Mouse (Mus musculus) urinary bladder, postnatal 36 days (tissue): ENCODE results near the gene Btbd8.

ENCODE experiments used
- DNase-seq, 2 experiments: peaks; one replicate each; pipeline ENCODE4 v3.0.0; 2022; ENCODE audit warnings: low spot score in 2 of 2, mixed read lengths in 1 of 2

Gene Btbd8

DNA sequence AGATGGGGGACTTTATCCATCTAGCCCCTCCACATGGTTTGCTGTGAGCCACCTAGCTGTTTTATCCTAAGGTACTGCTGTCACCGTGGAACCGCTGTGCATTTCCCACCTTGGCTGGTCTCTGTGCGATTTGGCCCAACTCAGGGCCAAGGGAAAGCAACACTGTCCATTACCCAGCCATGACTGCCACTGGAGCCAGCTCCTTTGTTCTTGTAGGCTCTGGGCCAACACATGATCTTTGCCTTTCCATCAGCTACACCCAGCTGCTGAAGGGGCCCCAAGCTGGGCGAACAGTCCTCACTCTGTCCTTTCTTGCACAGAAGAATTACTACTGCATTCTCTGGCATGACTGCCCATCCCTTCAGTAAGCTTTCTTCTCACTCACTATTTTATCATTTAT is 80.8 kb downstream of the Btbd8 start:
- DNase-seq, result no peak

DNA sequence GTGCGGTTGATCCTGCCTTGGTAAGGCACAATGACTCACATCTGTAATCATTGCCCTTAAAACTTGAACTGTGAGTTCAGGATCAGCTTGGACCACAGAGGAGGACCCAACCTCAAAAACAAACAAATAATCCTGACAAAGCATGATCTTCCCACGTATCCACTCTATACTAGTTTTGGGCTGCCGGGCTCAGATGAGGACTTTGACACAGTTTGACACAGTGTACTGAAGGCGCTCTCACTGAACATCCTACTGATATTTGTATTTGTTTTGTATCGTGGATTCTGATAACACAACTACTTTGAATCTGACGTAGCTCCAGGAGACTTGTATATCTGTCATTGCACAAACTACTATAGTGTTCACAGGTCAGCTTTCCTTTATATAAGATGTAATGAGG is 83.6 kb downstream of the Btbd8 start:
- DNase-seq, result no peak

DNA sequence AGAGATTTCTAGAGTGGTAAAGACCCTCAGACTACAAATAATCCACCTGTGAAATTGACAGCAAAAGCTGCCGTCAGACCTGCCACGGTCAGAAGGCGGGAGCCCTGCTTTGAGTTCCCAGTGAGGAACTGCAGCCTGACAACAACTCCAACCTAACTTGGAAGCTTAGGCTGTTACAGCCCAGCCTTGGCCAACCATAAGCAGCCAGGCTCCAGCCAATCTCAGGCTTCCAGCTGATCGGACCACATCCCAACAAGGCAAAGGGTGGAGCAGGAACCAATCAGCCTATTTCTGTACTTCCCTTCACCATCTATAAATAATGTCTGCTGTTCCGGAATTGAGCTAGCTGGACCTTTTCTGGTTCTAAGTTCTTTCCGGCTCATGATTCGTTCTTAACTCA is 84.1 kb downstream of the Btbd8 start:
- no peak for DNase-seq

DNA sequence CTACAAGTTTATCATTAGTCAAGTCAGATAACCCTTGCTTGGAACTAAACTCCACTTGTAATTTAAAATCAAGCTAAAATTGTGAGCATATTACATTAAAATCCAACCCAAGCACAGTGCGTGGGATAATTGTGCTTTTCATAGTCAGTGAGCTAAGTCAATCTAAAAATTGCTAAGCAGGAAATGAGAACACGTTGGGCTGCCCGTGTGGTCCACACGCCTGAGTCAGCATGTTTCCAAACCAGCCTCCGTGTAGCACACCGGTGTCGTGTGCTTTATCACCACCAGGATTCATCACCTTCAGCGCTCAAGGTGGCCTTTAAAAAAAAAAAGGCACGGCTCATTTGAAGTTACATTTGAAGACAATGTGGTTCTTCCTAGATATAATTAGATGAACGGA is 86.5 kb downstream of the Btbd8 start:
- no peak for DNase-seq

DNA sequence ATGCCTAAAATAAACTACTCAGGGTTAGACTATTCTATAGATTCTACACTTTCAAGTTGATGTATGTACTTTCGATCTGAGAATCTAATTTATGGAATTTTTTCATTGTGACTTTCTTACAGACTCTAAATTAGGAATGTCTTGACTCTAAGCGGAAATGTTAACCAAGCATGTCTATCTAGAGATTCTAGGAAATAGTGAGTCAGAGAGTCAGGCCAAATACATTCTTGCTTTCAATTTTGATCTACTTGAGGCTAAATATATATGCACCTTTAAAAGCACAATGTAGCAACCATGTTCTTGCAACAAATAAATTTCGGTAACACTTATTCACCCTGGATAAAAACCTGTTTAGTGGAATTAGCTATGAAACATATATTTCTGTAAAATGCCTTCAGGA is 91.1 kb downstream of the Btbd8 start:
- DNase-seq, result no peak

DNA sequence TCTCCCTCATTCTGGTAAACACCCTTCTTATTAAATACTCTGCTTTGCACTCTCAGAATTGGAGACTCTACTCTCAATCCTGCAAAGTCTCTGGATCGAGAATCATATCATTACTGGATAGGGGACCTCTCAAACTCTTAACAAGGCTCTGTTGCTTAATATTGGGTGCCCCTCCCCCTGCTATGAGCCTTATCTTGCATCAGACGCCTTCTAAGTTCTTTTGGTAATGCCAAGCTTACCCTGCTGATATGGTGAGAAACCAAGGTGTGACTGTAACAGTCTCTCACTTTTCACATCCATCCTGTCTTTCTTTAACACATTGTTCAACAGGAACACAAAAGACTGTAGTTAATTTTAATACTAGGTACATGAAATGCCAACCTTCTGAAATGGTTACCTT is 95.8 kb downstream of the Btbd8 start:
- no peak for DNase-seq

DNA sequence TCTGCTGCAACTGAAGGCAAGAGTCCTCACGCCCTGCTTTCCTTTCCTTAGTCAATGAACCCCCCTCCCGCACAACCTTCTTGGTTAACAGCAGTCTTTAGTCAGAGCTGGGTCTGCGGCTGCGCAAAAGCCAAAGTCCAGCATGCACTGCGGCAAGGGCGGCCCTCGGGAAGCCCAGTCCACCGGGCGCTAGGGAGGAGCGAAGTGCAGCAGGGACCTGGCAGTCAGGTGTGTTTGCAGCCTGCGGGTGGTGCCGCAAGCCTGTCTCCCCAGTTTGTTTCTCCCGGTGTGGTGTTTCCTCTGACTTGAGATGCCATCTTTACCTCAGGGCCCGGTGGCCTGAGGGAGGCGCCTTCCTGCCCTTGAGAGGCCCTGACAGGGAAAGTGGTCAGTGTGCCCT is 96.8 kb downstream of the Btbd8 start, which contains the start of gene 1700028K03Rik:
1700028K03Rik (plus strand) TSS at position 129 of the 400 bp plus-strand sequence.
- no peak for DNase-seq

DNA sequence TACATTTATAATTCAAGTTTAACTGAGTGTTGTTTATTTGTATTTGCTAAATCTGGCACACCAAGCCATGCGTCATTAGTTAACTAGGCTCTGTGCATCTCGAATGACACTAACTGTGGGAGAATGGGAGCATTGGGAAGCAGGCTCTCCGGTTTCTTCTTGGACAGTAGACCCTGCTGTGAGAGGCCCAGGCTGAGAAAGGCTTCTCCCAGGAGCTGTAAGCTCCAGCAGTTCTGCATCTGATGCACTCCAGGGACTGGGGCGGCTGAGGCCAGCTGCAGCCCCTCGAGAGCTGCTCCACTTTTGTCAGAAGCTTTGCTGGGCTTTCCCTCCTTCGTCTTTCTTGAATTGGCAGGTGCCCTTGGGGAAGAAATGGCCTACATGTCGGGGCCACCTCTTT is 103.9 kb downstream of the Btbd8 start:
- no peak for DNase-seq

DNA sequence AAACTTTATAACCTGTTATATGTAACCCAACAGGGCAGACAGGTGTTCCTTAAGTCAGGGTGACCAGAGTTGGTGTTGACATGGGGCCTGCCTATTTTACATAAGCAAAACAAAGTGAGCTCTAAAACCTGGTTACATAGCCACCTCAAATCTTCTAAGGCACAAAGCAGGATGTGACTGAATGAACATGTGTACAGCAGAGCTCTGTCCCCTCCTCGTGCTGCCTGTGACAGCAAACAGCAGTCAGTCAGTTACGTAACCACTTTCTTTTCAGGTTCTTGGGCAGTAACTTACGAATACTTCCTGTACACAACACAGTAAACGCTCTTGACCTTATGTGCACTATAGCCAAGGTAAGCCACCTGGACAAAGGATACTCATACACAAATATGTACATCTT is 108.1 kb downstream of the Btbd8 start:
- no peak for DNase-seq

DNA sequence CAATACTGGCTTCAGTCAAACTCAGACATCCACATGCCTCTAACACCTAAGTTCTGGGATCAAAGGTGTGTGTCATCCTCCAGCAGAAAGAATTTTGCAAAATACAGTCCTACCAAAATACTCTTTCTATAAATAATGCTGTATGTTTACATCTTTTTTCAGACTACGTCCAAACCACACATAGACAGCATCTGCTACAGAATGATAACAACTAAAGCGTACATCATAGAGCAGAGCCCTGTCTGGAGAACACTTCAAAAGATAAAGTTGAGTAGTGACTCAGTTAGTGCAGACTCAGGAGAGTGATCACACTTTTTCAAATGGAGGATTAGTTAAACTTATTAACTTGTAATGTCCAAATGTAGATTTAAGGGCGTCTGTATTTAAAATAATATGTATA is 110.2 kb downstream of the Btbd8 start:
- DNase-seq, result no peak

DNA sequence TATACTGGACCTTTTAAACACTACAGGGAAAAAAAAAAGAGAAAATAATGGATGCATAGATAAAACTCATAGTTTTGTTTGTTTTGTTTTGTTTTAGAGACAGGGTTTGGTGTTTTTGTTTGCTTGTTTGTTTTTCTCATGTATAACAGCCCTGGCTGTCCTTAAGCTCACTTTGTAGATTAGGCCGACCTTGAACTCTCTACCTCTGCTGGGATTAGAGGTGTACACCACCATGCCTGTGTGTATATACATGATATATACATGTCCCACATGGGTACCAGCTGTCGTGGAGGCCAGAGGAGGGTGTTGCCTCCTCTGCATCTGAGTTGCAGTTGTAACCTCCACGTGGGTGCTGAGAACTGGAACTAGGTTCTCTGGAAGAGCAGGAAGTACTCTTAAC is 110.6 kb downstream of the Btbd8 start:
- no peak for DNase-seq

DNA sequence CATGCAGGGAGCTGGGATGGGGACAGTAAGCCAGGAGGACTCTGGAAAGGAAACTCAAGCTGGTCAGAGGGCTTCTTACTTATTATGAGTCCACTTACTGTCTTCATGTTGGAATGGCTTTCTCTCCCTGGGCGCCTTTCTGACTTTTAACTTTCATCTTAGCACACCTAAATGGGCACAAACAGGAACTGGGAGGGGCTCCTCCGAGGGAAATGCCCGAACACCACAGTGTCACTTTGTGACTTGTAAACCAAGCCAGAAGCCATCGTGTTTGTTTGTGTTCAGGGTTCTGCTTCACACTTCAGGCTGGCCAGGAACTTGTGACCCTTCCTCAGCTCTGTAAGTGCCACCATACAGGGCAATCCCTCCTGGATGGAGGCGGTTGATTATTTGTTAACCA is 116.5 kb downstream of the Btbd8 start:
- no peak for DNase-seq

DNA sequence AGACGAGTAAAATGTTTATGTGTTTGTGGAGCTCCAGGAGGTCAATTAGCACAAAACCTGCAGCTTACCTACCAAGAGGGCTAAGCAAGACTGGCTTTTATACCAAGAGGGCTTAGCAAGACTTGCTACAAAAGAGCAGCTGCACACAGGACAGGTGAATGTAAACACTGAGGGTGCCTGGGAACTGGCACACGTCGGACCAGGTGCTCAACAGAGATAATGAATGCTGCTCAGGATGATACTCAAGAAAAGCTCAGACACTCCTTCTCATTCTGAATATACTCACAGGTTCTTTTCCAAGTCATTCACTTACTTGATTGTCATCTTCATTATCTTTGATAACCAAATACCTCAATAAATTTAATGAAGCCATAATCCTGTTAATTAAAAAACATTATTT is 119.2 kb downstream of the Btbd8 start:
- DNase-seq, result no peak
